Mouse (Mus musculus): ENCODE measurements around the gene Ahdc1. TPM values are rescaled to one million over a fixed set of nuclear protein-coding genes. Genes with fewer than 3 reads are reported as not detected.

Ahdc1 gene
- total and polyA plus RNA-seq, 2 experiments from 2014 or later, result 5.2 to 40.5 TPM

- Histone ChIP-seq H3K36me3 (replicated peaks; ENCODE audit: control insufficient read depth, insufficient read depth, low read length) (peaks cover 75% of the 10 kb centered on the region), H3K9me3 (replicated peaks; ENCODE audit: control insufficient read depth, low read length) (no peaks in the 10 kb centered on the region), H3K4me1 (ENCODE audit: control insufficient read depth, insufficient read depth) (peaks cover 4% of the 10 kb centered on the region; the same call in 1 of the 2 replicates), H3K27ac (ENCODE audit: low read depth) (no peak overlapping the region), H3K9ac (replicated peaks; ENCODE audit: low read depth, low read length) (no peak overlapping the region), H3K27me3 (ENCODE audit: control insufficient read depth, insufficient read depth, low read length) (no peaks in the 10 kb centered on the region), H3K4me2 (ENCODE audit: low read depth, low read length) (no peak overlapping the region), H3K4me3 (ENCODE audit: low read depth, low read length) (no peak overlapping the region)
- ATAC-seq (ENCODE audit: insufficient read depth, low read depth) (no peak), DNase-seq (ENCODE audit: low spot score) (no peak)
- TF ChIP-seq EP300 (IDR thresholded peaks at IDR 0.05; ENCODE audit: low read depth), result no peak
- 80% methylated on average over 12 of the region's 12 CpGs for WGBS
These were observed 57.5 kb downstream of the Ahdc1 start for GRCm38 (mm10) chr4:133068400-133069138.

GRCm38 (mm10) chr4:133070388-133070787 is 59.3 kb downstream of the Ahdc1 start:
- TF ChIP-seq EP300 (IDR thresholded peaks at IDR 0.05; ENCODE audit: low read depth) (no peak), CTCF (IDR thresholded peaks at IDR 0.05; ENCODE audit: low read depth) (no peak)
- Histone ChIP-seq H3K9ac (replicated peaks; ENCODE audit: low read depth, low read length) (no peak overlapping the region), H3K9me3 (replicated peaks; ENCODE audit: control insufficient read depth, low read length) (no peaks in the 10 kb centered on the region), H3K4me3 (ENCODE audit: low read depth, low read length) (no peak overlapping the region), H3K27me3 (ENCODE audit: control insufficient read depth, insufficient read depth, low read length) (no peaks in the 10 kb centered on the region), H3K36me3 (replicated peaks; ENCODE audit: control insufficient read depth, insufficient read depth, low read length) (peaks cover 57% of the 10 kb centered on the region), H3K4me2 (ENCODE audit: low read depth, low read length) (no peak overlapping the region), H3K4me1 (ENCODE audit: control insufficient read depth, insufficient read depth) (peaks cover 19% of the 10 kb centered on the region), H3K27ac (ENCODE audit: low read depth) (no peak overlapping the region)
- DNase-seq (ENCODE audit: low spot score), result no peak
- no peak for ATAC-seq (ENCODE audit: insufficient read depth, low read depth)
- WGBS, result 53% methylated on average over 3 of the region's 3 CpGs

GRCm38 (mm10) chr4:133070821-133071372 is 59.8 kb downstream of the Ahdc1 start:
- 55% methylated on average over 5 of the region's 5 CpGs for WGBS
- Histone ChIP-seq H3K36me3 (replicated peaks; ENCODE audit: control insufficient read depth, insufficient read depth, low read length) (peaks cover 52% of the 10 kb centered on the region), H3K9me3 (replicated peaks; ENCODE audit: control insufficient read depth, low read length) (no peaks in the 10 kb centered on the region), H3K4me3 (ENCODE audit: low read depth, low read length) (no peak overlapping the region), H3K4me1 (ENCODE audit: control insufficient read depth, insufficient read depth) (peaks cover 19% of the 10 kb centered on the region), H3K27me3 (ENCODE audit: control insufficient read depth, insufficient read depth, low read length) (no peaks in the 10 kb centered on the region), H3K4me2 (ENCODE audit: low read depth, low read length) (no peak overlapping the region), H3K27ac (ENCODE audit: low read depth) (no peak overlapping the region), H3K9ac (replicated peaks; ENCODE audit: low read depth, low read length) (no peak overlapping the region)
- ATAC-seq (ENCODE audit: insufficient read depth, low read depth) (no peak), DNase-seq (ENCODE audit: low spot score) (no peak)
- TF ChIP-seq EP300 (IDR thresholded peaks at IDR 0.05; ENCODE audit: low read depth) (no peak), CTCF (IDR thresholded peaks at IDR 0.05; ENCODE audit: low read depth) (no peak)

GRCm38 (mm10) chr4:133073192-133073591 is 62.1 kb downstream of the Ahdc1 start:
- Histone ChIP-seq H3K9ac (replicated peaks; ENCODE audit: low read depth, low read length) (no peak overlapping the region), H3K27ac (ENCODE audit: low read depth) (no peak overlapping the region), H3K4me1 (ENCODE audit: control insufficient read depth, insufficient read depth) (peaks cover 19% of the 10 kb centered on the region), H3K9me3 (replicated peaks; ENCODE audit: control insufficient read depth, low read length) (no peaks in the 10 kb centered on the region), H3K4me3 (ENCODE audit: low read depth, low read length) (no peak overlapping the region), H3K36me3 (replicated peaks; ENCODE audit: control insufficient read depth, insufficient read depth, low read length) (peaks cover 50% of the 10 kb centered on the region), H3K4me2 (ENCODE audit: low read depth, low read length) (no peak overlapping the region), H3K27me3 (ENCODE audit: control insufficient read depth, insufficient read depth, low read length) (no peaks in the 10 kb centered on the region)
- no peak for DNase-seq (ENCODE audit: low spot score)
- ATAC-seq (ENCODE audit: insufficient read depth, low read depth), result no peak
- TF ChIP-seq CTCF (IDR thresholded peaks at IDR 0.05; ENCODE audit: low read depth) (no peak), EP300 (IDR thresholded peaks at IDR 0.05; ENCODE audit: low read depth) (no peak)
- 59% methylated on average over 8 of the region's 8 CpGs for WGBS

GRCm38 (mm10) chr4:133074070-133074819 is 63.2 kb downstream of the Ahdc1 start:
- DNase-seq (ENCODE audit: low spot score), result no peak
- H3K27ac ChIP-seq (ENCODE audit: low read depth), result no peak overlapping the region
- H3K9ac ChIP-seq (replicated peaks; ENCODE audit: low read depth, low read length), result no peak overlapping the region
- H3K27me3 ChIP-seq (ENCODE audit: control insufficient read depth, insufficient read depth, low read length), result no peaks in the 10 kb centered on the region
- 34% methylated on average over 9 of the region's 9 CpGs for WGBS
- TF ChIP-seq EP300 (IDR thresholded peaks at IDR 0.05; ENCODE audit: low read depth), result no peak
- no peaks in the 10 kb centered on the region for H3K9me3 ChIP-seq (replicated peaks; ENCODE audit: control insufficient read depth, low read length)
- peaks cover 54% of the 10 kb centered on the region for H3K36me3 ChIP-seq (replicated peaks; ENCODE audit: control insufficient read depth, insufficient read depth, low read length)
- H3K4me3 ChIP-seq (ENCODE audit: low read depth, low read length), result no peak overlapping the region
- peaks cover 16% of the 10 kb centered on the region for H3K4me1 ChIP-seq (ENCODE audit: control insufficient read depth, insufficient read depth)
- no peak overlapping the region for H3K4me2 ChIP-seq (ENCODE audit: low read depth, low read length)
- ATAC-seq (ENCODE audit: insufficient read depth, low read depth), result no peak

Measured in heart, postnatal 0 days (tissue).